ENCODE assay signal across 8 mouse cellular contexts in genomic region chr10:78068541-78068940, GRCm38 (mm10). TPM values are rescaled to one million over a fixed set of nuclear protein-coding genes. Genes with fewer than 3 reads are reported as not detected.
DNase-seq lines count a peak whose midpoint lies in the region; ATAC-seq and TF ChIP-seq lines count a peak whose summit lies in the region.

No protein-coding gene starts in this region.

- H3K27me3 ChIP-seq in intestine, postnatal 0 days (replicated peaks; ENCODE audit: control insufficient read depth, insufficient read depth, low read length), result no peaks in the 10 kb centered on the region

- H3K9ac ChIP-seq in intestine, postnatal 0 days (ENCODE audit: low read depth, low read length), result no peak overlapping the region

- H3K36me3 ChIP-seq in intestine, postnatal 0 days (ENCODE audit: control insufficient read depth, insufficient read depth), result peaks cover 20% of the 10 kb centered on the region; the same call in 1 of the 2 replicates

- no peaks in the 10 kb centered on the region for H3K4me1 ChIP-seq in lung, adult 2 months (ENCODE audit: control insufficient read depth, insufficient read depth, low read length)
- 0 out of 2 replicates have a peak, but pooled peaks cover 2% of the 10 kb centered on the region for H3K4me1 ChIP-seq in embryonic fibroblast, embryonic 13.5 days (ENCODE audit: control insufficient read depth, insufficient read depth, low read length)
- H3K4me1 ChIP-seq in intestine, postnatal 0 days (replicated peaks; ENCODE audit: control insufficient read depth, insufficient read depth, low read length), result 0 out of 2 replicates have a peak, but pooled peaks cover 3% of the 10 kb centered on the region
- peaks cover 13% of the 10 kb centered on the region for H3K4me1 ChIP-seq in olfactory bulb, adult 2 months (ENCODE audit: control insufficient read depth, insufficient read depth, low read length)

- ATAC-seq in intestine, postnatal 0 days, result 0 out of 2 replicates have a peak, but pooled peaks have one; percentile 2

- no peaks in the 10 kb centered on the region for H3K9me3 ChIP-seq in intestine, postnatal 0 days (ENCODE audit: control insufficient read depth)

- H3K4me3 ChIP-seq in lung, adult 2 months (replicated peaks; ENCODE audit: extremely low read depth, low read depth, low read length), result peak overlapping the region; percentile 67
- peak overlapping the region; percentile 56; the same call in 1 of the 2 replicates for H3K4me3 ChIP-seq in embryonic fibroblast, embryonic 13.5 days (ENCODE audit: insufficient read depth, low read length)
- peak overlapping the region; percentile 72 for H3K4me3 ChIP-seq in intestine, postnatal 0 days (ENCODE audit: low read depth, low read length)
- peak overlapping the region; percentile 50; the same call in 1 of the 2 replicates for H3K4me3 ChIP-seq in olfactory bulb, adult 2 months (ENCODE audit: insufficient read depth, low read depth, low read length)

- peak; percentile 19 for DNase-seq in lung, adult 2 months
- DNase-seq in lung, postnatal 14 days, result no peak
- DNase-seq in urinary bladder, postnatal 4 days (ENCODE audit: low spot score in 2 of 2), result no peak
- no peak for DNase-seq in adipocyte (ENCODE audit: low spot score)
- no peak for DNase-seq in left cerebral cortex, postnatal 10 days (ENCODE audit: extremely low spot score in 1 of 2, low spot score in 2 of 2)

- H3K27ac ChIP-seq in embryonic fibroblast, embryonic 13.5 days (ENCODE audit: insufficient read depth, low read length), result no peak overlapping the region
- H3K27ac ChIP-seq in intestine, postnatal 0 days (ENCODE audit: low read depth, low read length), result no peak overlapping the region
- no peak overlapping the region for H3K27ac ChIP-seq in olfactory bulb, adult 2 months (ENCODE audit: insufficient read depth, low read depth, low read length)

- no peak for TF ChIP-seq CTCF in lung, adult 2 months (IDR thresholded peaks at IDR 0.05; ENCODE audit: insufficient read depth, low read length)
- no peak for TF ChIP-seq CTCF in embryonic fibroblast, embryonic 13.5 days (IDR thresholded peaks at IDR 0.05; ENCODE audit: borderline replicate concordance, insufficient read depth, low read length)
- no peak for TF ChIP-seq CTCF in intestine, postnatal 0 days (IDR thresholded peaks at IDR 0.05; ENCODE audit: low read depth)
- TF ChIP-seq CTCF in olfactory bulb, adult 2 months (IDR thresholded peaks at IDR 0.05; ENCODE audit: insufficient read depth, low read depth, low read length), result no peak

- intact Hi-C loops in left cerebral cortex, postnatal 10 days (cut with DNase I), result no loop called here

- peak overlapping the region; percentile 97 for H3K4me2 ChIP-seq in intestine, postnatal 0 days (replicated peaks; ENCODE audit: low read depth)

- WGBS in lung, adult 2 months, result 17% methylated on average over 11 of the region's 11 CpGs
- 16% methylated on average over 11 of the region's 11 CpGs for WGBS in intestine, postnatal 0 days
- WGBS in olfactory bulb, adult 2 months, result 18% methylated on average over 11 of the region's 11 CpGs

- TF ChIP-seq POLR2A in lung, adult 2 months (IDR thresholded peaks at IDR 0.05; ENCODE audit: borderline replicate concordance, extremely low read depth, low read depth, low read length), result no peak
- no peak for TF ChIP-seq POLR2A in embryonic fibroblast, embryonic 13.5 days (IDR thresholded peaks at IDR 0.05; ENCODE audit: low read depth, low read length)
- TF ChIP-seq POLR2A in olfactory bulb, adult 2 months (IDR thresholded peaks at IDR 0.05; ENCODE audit: insufficient read depth, low read depth, low read length), result no peak

RNA-seq across cellular contexts. Expression of gene Icosl, which starts 0.6 kb away (rescaled TPM):
- polyA plus RNA-seq in lung, adult 2 months (2012; rRNA removed), result 17.5 and 17.6 TPM in 2 replicates
- 0.98 TPM in 1 of 2 replicates, not detected in the other for polyA plus RNA-seq in embryonic fibroblast, embryonic 13.5 days (2011; ENCODE audit: insufficient read length, low read depth, missing spikeins)
- polyA plus RNA-seq in intestine, postnatal 0 days (2015; fragmentation: Nextera tagmentation; extraction: Ambion mirVana), result 5.6 and 5.8 TPM in 2 replicates
- not detected in 2 replicates for polyA plus RNA-seq in olfactory bulb, adult 2 months (2012; ENCODE audit: insufficient read depth, insufficient read length, low replicate concordance, missing spikeins)
- 1 to 10 TPM; 1.4 to 1.9 TPM for total RNA-seq in left cerebral cortex, postnatal 10 days (2021)

RNA-seq across cellular contexts. Expression of gene Aire, which starts 25.1 kb away (rescaled TPM):
- polyA plus RNA-seq in lung, adult 2 months (2012; rRNA removed), result 0.09 and 0.16 TPM in 2 replicates
- polyA plus RNA-seq in embryonic fibroblast, embryonic 13.5 days (2011; ENCODE audit: insufficient read length, low read depth, missing spikeins), result not detected in 2 replicates
- polyA plus RNA-seq in intestine, postnatal 0 days (2015; fragmentation: Nextera tagmentation; extraction: Ambion mirVana), result 0.04 TPM in 1 of 2 replicates, not detected in the other
- polyA plus RNA-seq in olfactory bulb, adult 2 months (2012; ENCODE audit: insufficient read depth, insufficient read length, low replicate concordance, missing spikeins), result not detected in 2 replicates
- under 1 TPM in 1 of 2 experiments, not detected in 1; 0.28 TPM for total RNA-seq in left cerebral cortex, postnatal 10 days (2021)

RNA-seq across cellular contexts. Expression of gene Dnmt3l, which starts 26.8 kb away (rescaled TPM):
- polyA plus RNA-seq in lung, adult 2 months (2012; rRNA removed), result 0.52 and 0.64 TPM in 2 replicates
- polyA plus RNA-seq in embryonic fibroblast, embryonic 13.5 days (2011; ENCODE audit: insufficient read length, low read depth, missing spikeins), result 0.45 and 1.6 TPM in 2 replicates
- 0.14 and 0.31 TPM in 2 replicates for polyA plus RNA-seq in intestine, postnatal 0 days (2015; fragmentation: Nextera tagmentation; extraction: Ambion mirVana)
- polyA plus RNA-seq in olfactory bulb, adult 2 months (2012; ENCODE audit: insufficient read depth, insufficient read length, low replicate concordance, missing spikeins), result not detected in 2 replicates
- total RNA-seq in left cerebral cortex, postnatal 10 days (2021), result under 1 TPM in 1 of 2 experiments, not detected in 1; 0.81 TPM

RNA-seq across cellular contexts. Expression of gene Pfkl, which starts 58.7 kb away (rescaled TPM):
- 55.8 and 70.0 TPM in 2 replicates for polyA plus RNA-seq in lung, adult 2 months (2012; rRNA removed)
- 46.8 and 59.8 TPM in 2 replicates for polyA plus RNA-seq in embryonic fibroblast, embryonic 13.5 days (2011; ENCODE audit: insufficient read length, low read depth, missing spikeins)
- 42.3 and 51.1 TPM in 2 replicates for polyA plus RNA-seq in intestine, postnatal 0 days (2015; fragmentation: Nextera tagmentation; extraction: Ambion mirVana)
- not detected in 2 replicates for polyA plus RNA-seq in olfactory bulb, adult 2 months (2012; ENCODE audit: insufficient read depth, insufficient read length, low replicate concordance, missing spikeins)
- total RNA-seq in left cerebral cortex, postnatal 10 days (2021), result 10 to 100 TPM; 82.7 to 90.8 TPM
